Mouse (Mus musculus) erythroid progenitor cell, adult 5-6 weeks (primary cell): ENCODE measurements around the gene 2010300C02Rik. TPM values are rescaled to one million over a fixed set of nuclear protein-coding genes. Genes with fewer than 3 reads are reported as not detected.
"Not testable (repeated sequence)": the region's sequence is repeated elsewhere in the genome, so short reads cannot be mapped to it uniquely, and the experiment has no call there.

Experiments
- ATAC-seq: replicated peaks from 2 replicates; pipeline ENCODE4 v1.8.0; 2016; ENCODE audit warnings: moderate number of reproducible peaks, mild to moderate bottlenecking, moderate TSS enrichment, inconsistent platforms; ENCODE audit not compliant: poor library complexity, low FRiP score, severe bottlenecking
- total RNA-seq, 2 experiments: library from RNA; stranded (forward) in 1 of 2; stranded (reverse) in 1 of 2; fragments of 150-400 nt in 1 of 2; fragments of 186-747, 209-891 nt in 1 of 2; gene quantifications; 2 replicates each; pipeline versions ENCODE4 v1.2.3 to v1.2.4; 2015 to 2017; ENCODE audit warnings: low replicate concordance in 2 of 2

The 2010300C02Rik gene
- total RNA-seq, 2 experiments from 2014 or later, result not detected

DNA sequence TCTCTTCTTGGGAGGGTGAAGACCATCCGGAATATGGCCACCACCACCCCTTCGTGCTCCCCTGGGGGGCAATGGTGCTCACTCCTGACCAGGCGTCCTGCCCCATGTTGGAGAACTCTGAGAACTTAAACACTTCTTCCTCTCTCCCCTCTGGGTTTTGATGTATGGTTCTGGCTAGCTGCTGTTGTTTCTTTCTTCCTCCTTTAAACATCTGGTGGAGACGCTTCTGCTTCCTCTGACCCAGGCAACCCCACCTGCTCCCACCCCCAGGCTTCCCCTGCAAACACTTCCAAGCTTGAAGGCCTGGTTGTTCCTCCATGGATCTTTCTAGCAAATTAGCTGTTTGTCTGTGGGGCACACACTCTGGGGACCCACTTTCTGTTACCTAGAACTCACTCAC, 117.6 kb downstream of the 2010300C02Rik start:
- ATAC-seq, result no peak

DNA sequence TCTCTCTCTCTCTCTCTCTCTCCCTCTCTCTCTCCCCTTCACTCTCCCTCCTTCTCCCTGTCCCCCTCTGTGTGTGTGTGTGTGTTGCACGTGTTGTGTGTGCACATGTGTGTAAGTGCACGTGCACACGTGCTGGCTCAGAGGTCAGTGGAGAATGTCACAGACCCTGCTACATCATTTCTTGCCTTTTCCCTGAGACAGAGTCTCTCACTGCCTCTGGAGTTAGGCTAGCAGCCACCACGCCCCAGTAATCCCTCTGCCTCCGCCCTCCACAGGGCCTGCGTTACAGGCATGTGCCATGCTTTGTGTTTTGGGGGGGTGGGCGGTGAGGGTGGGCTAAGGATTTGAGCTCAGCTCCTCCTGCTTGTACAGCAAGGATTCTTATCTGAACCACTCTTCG, 118.4 kb downstream of the 2010300C02Rik start:
- no peak for ATAC-seq

DNA sequence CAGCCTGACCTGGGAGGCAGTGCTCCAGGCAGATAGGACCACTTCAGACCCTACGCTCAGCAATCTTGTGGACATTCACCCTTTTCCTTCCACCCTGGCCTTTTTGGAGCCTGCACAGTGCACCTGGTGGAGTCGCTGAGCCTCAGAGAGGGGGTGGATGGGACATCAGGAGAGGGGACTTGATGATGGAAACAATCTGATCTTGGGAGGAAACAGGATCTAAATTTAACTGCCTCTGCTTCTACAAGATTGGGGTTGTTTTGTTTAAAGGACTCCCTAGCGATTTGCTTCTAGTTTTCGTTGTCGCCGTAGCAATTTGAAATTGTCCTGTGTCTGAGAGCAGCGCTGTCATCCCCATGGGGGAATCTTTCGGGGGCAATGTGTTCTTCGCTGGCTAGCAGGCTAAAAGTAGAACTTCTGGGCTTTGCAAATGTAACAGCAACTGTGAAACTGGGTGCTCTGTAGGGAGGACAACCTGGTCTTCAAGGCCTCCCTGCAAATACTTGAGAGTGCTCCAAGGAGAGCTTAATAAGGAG, 119.2 kb downstream of the 2010300C02Rik start:
- ATAC-seq, result no peak

DNA sequence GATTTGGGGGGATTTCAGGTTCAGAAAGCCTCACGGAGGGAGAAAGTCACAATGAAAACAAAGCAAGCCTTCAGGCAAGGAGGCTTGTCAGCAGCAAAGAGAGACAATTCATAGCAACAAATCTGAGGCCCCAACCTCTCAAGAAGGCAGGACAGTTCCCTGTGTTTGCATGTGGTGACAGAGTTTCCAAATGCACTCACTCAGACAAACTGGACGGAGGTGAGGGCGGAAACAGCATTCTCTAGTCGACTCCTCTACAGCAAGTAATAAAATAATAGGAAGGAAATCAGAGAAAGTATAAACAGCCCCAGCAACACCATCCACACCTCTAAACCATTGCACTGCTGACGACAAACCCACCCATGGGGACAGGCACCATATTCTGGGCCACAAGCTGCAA, 120.9 kb downstream of the 2010300C02Rik start:
- no peak for ATAC-seq

DNA sequence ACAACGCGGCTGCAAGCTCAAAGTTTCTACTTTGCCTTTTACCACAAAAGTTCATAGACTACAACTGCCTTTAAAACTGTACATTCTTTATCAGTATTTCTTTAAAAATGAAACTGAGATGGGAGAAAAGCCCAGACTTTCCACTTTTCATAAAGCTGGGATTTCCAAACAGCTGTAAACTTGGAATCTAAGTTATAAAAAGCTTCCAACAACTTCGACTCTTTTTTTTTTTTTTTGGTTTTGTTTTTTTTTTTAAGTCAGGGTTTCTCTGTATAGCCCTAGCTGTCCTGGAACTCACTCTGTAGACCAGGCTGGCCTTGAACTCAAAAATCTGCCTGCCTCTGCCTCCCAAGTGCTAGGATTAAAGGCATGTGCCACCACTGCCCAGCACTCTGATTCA, 125.1 kb downstream of the 2010300C02Rik start:
- ATAC-seq, result not testable (repeated sequence)

DNA sequence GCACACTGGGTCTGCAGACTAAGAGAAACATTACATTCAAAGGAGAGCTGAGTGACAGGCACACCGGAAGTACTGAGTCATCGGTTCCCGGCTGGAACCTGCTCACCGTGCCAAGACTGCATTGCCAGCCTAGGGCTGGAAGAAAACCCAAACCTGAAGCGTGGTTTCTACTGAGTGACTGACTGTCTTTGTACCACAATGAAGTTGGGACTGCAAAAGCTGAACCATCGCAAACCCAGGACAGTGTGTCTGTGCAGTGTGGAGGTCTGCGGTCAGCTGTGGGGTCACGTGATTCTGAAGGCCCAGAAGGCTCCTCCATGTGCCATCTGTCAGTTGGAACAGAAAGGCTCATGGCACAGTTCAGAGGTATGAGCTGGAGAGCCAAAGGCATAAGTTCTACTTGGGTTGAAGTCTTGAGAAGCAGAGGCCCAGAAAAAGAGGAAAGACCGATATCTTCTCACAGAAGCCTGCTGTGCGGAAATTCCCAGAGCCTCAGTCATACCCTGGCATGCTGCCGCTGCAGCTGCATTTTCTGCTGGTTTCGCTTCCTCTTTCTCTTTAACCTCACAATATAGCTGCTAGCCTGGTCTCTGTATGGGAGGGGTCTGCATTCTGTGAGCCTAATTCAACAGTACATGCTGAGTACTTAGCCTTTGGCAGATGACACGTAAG, 133.9 kb downstream of the 2010300C02Rik start:
- no peak for ATAC-seq

DNA sequence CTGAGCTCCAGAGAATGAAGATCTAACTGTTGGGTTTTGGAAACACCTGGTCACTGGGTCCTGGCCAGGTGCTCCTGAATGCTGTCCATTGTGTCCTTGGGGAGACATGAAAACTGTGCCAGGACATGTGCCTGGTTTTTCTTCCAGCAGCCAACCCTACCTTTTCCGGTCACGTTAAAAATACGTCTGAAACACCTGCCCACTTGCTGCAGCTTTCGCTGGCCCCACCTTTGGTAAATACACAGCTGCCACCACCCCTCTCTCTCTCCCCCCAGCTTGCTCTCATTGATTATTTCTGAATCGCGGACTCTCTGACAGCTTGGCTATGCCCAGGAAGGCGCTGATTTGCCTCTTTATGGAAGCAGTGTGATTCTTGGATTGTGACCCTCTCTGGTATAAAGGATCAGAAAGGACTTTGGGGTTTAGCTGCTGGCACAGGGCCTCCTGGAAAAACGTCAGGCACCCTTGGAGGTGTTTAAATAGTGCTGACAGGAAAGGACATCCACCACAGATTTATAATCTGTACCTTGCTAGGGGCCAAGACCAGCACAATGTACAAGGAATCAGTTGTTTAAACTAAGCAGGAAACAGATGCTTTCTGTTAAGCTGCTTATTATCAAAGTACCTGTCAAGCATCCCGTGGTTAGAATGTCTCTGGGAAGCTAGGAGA, 136.0 kb downstream of the 2010300C02Rik start:
- ATAC-seq, result no peak

DNA sequence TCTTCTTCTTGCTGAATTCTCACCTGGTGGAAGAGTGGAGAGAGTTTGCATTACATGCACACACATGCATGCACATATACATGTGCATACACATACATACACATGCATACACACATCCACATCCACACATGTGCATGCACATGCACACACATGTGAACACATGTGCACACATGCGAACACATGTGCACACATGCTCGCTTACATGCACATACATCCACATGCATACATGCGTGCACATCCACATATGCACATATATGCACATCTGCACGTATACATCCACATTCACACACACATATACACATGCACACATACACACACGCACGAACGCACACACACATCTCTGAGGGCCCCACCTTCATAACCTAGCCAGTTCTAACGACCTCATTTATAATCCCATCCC, 136.7 kb downstream of the 2010300C02Rik start:
- no peak for ATAC-seq

DNA sequence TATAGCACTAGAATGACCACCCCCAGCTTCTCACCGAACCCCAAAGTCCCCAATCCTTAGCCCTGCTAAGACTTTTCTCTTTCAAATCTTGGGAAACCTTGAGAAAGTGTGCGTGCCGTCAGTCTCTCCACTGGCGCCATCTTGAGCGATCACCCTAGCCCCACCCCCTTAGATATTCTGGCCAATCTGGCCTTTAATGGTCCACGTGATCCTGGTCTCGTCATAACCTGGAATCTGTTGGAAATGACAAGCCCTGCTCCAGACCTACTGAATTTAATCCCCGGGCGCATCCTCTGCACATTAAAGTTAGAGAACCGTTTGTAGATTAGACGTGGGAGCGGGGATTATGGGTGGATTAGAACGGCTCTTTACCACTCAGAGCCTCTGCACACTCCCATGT, 140.2 kb downstream of the 2010300C02Rik start:
- ATAC-seq, result no peak

DNA sequence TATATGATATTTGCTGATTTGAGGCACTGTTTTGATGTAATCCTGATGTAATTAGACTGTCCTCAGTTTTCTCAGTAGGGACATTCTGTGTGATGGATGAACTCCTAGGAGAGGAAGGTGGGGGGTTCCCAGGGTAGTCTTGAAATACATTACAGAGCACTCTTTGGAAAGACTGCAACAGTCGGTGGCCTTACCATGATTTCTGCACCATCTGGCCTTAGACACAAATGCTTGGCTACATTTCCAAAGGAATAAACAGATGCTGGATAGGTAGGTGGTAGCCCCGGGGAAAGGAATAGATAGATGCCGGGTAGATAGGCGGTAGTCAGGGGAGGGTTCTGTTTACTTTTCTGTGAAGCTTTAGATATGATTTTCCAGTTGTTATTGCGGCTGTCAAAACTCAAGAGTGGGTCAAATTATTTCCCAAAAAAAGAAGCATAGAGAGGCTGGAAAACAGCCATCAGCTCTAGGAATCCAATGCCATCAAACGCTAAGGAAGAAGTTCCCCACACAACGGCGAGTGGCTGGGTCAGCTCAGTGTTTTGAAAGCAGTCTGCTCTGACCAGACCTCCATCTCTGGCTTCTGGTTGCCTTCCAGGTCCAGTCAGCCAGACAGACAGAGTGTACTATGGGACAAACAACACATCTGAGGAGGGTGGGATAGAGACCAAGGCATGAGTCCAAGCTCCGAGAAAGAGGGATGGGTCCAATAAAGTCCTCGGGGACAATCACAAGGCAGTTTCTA, 147.2 kb downstream of the 2010300C02Rik start:
- ATAC-seq, result no peak

DNA sequence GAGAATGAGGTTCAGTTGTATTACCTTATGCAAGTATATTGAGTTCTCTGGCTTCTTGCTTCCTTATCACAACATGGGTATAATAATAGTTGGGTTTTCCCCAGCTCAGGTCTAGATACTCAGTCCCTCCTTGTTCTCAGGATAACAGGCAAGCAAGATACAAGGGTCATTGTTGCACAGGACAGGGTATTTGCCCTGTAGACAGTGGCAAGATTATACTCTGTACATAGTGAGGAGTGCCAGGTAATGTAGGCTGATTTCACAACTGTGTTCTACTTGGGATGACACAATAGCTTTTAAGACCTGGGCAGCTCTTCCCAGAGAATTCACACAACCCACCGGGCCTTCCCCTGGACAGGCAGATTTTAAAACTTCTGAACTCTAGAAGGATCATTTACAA, 151.5 kb downstream of the 2010300C02Rik start:
- no peak for ATAC-seq

DNA sequence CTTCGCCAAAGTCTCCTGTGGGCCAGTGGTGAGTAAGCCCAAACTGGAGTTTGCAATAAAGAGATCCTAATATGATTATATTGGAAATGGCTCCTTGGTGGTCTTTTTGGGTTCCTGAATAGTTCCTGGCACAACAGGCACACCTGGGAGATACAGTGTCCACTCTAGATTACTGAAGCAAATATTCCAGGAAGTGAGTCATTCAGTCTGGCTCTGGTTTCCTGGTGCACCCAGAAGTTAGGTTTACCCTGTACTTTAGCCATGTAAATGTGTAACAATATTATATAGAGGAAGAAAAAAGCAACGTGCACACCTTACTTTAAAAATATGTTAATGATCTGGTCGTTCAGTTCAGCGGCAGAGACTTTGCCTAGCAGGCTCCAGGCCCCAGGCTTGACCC, 153.1 kb downstream of the 2010300C02Rik start:
- no peak for ATAC-seq

DNA sequence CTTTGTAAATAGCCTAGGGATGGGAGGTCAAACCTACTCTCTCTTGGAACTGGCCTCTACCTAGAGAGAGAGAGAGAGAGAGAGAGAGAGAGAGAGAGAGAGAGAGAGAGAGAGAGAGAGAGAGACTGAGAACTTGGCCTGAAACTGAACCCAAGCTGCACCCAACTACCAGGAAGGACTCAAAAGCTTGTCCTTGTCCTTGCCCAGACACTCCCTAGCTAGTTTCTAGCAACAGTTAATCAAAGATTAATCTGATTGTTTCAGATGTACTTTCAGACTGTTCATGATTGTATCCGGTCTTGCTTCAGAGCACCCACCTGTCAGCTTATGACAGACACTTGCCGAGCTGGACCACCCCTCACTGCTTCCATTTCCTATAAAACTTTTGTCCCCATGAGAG, 153.5 kb downstream of the 2010300C02Rik start:
- ATAC-seq, result no peak

DNA sequence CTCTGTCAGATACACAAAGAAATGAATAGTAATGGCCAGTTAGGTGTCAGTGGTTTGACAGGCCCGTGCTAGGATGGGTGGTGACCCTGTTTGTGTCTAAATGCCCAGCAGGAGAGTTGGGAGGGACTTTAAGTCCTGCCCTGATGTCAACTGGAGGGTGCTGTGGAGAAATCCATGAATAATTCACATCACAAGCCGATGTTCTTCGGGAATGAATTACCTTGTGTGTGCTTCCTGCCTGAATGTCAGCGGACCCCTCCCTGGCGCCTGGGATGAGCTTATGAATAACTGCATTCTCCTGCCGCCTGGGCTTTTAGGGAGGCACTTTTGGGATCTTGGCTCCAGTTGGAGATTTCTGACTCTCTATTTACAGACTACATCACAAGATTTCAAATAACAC, 154.5 kb downstream of the 2010300C02Rik start:
- no peak for ATAC-seq

DNA sequence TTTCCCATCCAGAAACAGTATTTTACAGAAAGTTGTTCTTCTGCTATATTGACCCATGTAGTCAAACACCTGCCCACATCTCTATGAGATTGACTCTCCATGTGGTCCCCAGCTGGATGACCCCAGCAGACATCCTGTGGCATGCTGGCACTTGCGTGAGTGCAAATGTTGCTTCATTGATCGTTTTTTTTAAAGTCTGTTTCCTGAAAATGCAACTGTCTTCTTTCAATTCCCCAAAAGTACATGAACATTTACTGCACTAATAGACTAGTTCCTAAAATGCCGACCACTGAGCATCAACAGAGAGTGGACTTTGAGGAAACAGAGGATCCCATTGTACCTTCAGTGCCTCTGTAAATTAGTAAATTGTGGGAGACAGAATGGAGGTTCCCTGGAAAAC, 157.9 kb downstream of the 2010300C02Rik start:
- ATAC-seq, result no peak

Other genes starting within 250 kb of the 2010300C02Rik start
- 3.4 and 4.7 TPM in 2 replicates for gene Mgat4a, start 179.1 kb downstream of the 2010300C02Rik start, total RNA-seq (2015; ENCODE audit: low replicate concordance)
- 0.91 and 2.6 TPM in 2 replicates for gene Mgat4a, start 179.1 kb downstream of the 2010300C02Rik start, total RNA-seq (2017; ENCODE audit: low replicate concordance)
- 5.4 and 6.8 TPM in 2 replicates for gene Tsga10, start 146.3 kb upstream of the 2010300C02Rik start, total RNA-seq (2015; ENCODE audit: low replicate concordance)
- 1.8 and 2.2 TPM in 2 replicates for gene Tsga10, start 146.3 kb upstream of the 2010300C02Rik start, total RNA-seq (2017; ENCODE audit: low replicate concordance)
- 2.5 TPM in 1 of 2 replicates, not detected in the other for gene Lipt1, start 151.7 kb upstream of the 2010300C02Rik start, total RNA-seq (2015; ENCODE audit: low replicate concordance)
- gene Lipt1, start 151.7 kb upstream of the 2010300C02Rik start, total RNA-seq (2017; ENCODE audit: low replicate concordance), result 0.38 and 0.77 TPM in 2 replicates
- gene Mitd1, start 170.3 kb upstream of the 2010300C02Rik start, total RNA-seq (2015; ENCODE audit: low replicate concordance), result 12.2 and 32.1 TPM in 2 replicates
- 24.4 and 26.6 TPM in 2 replicates for gene Mitd1, start 170.3 kb upstream of the 2010300C02Rik start, total RNA-seq (2017; ENCODE audit: low replicate concordance)
- gene Mrpl30, start 170.4 kb upstream of the 2010300C02Rik start, total RNA-seq (2015; ENCODE audit: low replicate concordance), result 83.0 and 94.1 TPM in 2 replicates
- gene Mrpl30, start 170.4 kb upstream of the 2010300C02Rik start, total RNA-seq (2017; ENCODE audit: low replicate concordance), result 41.1 and 57.8 TPM in 2 replicates
- gene Lyg2, start 196.4 kb upstream of the 2010300C02Rik start, total RNA-seq (2015; ENCODE audit: low replicate concordance), result not detected in 2 replicates
- gene Lyg2, start 196.4 kb upstream of the 2010300C02Rik start, total RNA-seq (2017; ENCODE audit: low replicate concordance), result not detected in 2 replicates
- not detected in 2 replicates for gene Lyg1, start 237.7 kb upstream of the 2010300C02Rik start, total RNA-seq (2015; ENCODE audit: low replicate concordance)
- gene Lyg1, start 237.7 kb upstream of the 2010300C02Rik start, total RNA-seq (2017; ENCODE audit: low replicate concordance), result not detected in 2 replicates